Mouse (Mus musculus) kidney, postnatal 0 days (tissue): ENCODE measurements around the gene 1700125H20Rik. TPM values are rescaled to one million over a fixed set of nuclear protein-coding genes. Genes with fewer than 3 reads are reported as not detected.
A peak's percentile ranks its signal among the peaks of the same experiment; 100 is the strongest.
"Not testable (repeated sequence)": the region's sequence is repeated elsewhere in the genome, so short reads cannot be mapped to it uniquely, and the experiment has no call there.

Source experiments
- ATAC-seq: fragments of 200-750 bp; cut with Nextera tagmentation; replicated peaks from 2 replicates; pipeline ENCODE4 v1.8.0; 2017; ENCODE audit warnings: low read depth, moderate number of reproducible peaks, moderate TSS enrichment, moderate library complexity; ENCODE audit not compliant: low FRiP score
- DNase-seq: peaks from one replicate; pipeline ENCODE4 v3.0.0-alpha.2; 2016; ENCODE audit warnings: low spot score
- H3K27ac ChIP-seq: fragments of 300-500 bp; sonication (generic); 2 replicates; pipeline ENCODE4 v1.5.1; 2014; ENCODE audit warnings: mild to moderate bottlenecking
- H3K27me3 ChIP-seq: fragments of 300-500 bp; sonication (generic); 2 replicates; pipeline ENCODE4 v1.6.1; 2014; ENCODE audit warnings: low read length, mixed read lengths; ENCODE audit not compliant: insufficient read depth
- H3K36me3 ChIP-seq: fragments of 300-500 bp; sonication (generic); 2 replicates; pipeline ENCODE4 v1.6.1; 2014; ENCODE audit warnings: low read length, mixed read lengths; ENCODE audit not compliant: insufficient read depth
- H3K4me1 ChIP-seq: fragments of 300-500 bp; sonication (generic); replicated peaks from 2 replicates; pipeline ENCODE4 v1.6.1; 2014; ENCODE audit warnings: antibody characterized with exemption, low read length, mixed read lengths; ENCODE audit not compliant: insufficient read depth
- H3K4me2 ChIP-seq: fragments of 300-500 bp; sonication (generic); 2 replicates; pipeline ENCODE4 v1.6.1; 2014; ENCODE audit warnings: mild to moderate bottlenecking, low read length, moderate library complexity, mixed read lengths
- H3K4me3 ChIP-seq: fragments of 300-500 bp; sonication (generic); replicated peaks from 2 replicates; pipeline ENCODE4 v1.5.1; 2014; ENCODE audit warnings: low read depth, low read length
- H3K9ac ChIP-seq: fragments of 300-500 bp; sonication (generic); 2 replicates; pipeline ENCODE4 v1.6.1; 2014; ENCODE audit warnings: low read depth, low read length
- H3K9me3 ChIP-seq: fragments of 300-500 bp; sonication (generic); replicated peaks from 2 replicates; pipeline ENCODE4 v1.6.1; 2016; ENCODE audit warnings: low read length, inconsistent platforms, mixed read lengths
- CTCF ChIP-seq: IDR thresholded peaks from 2 replicates; pipeline ENCODE4 v1.5.1; 2016; ENCODE audit warnings: antibody characterized with exemption, low read depth, mild to moderate bottlenecking, moderate library complexity
- WGBS: fragments of 180-500 bp; shearing (Covaris S2); extraction: QIAGEN DNeasy Blood & Tissue Kit; methylation state at CpG from one replicate; pipeline ENCODE4 v1.1.7; 2014; 5-methylcytosine and 5-hydroxymethylcytosine counted together
- polyA plus RNA-seq: library from polyadenylated mRNA; unstranded; fragments of >200 nt; fragmentation: Nextera tagmentation; extraction: Ambion mirVana; gene quantifications from 2 replicates; pipeline ENCODE4 v1.2.1, GENCODE M21; 2015

1700125H20Rik gene
- polyA plus RNA-seq, 1 experiment from 2014 or later: 0.29 TPM

GRCm38 (mm10) chr11:85138776-85139474, 31.3 kb upstream of the 1700125H20Rik start:
- Histone ChIP-seq H3K9ac (peak overlapping the region; percentile 84), H3K4me2 (peak overlapping the region; percentile 82), H3K27me3 (no peaks in the 10 kb centered on the region), H3K9me3 (no peaks in the 10 kb centered on the region), H3K36me3 (no peaks in the 10 kb centered on the region), H3K4me3 (peak overlapping the region; percentile 89), H3K27ac (peak overlapping the region; percentile 90), H3K4me1 (no peaks in the 10 kb centered on the region)
- DNase-seq (peak; percentile 43), ATAC-seq (no peak)
- 1% methylated on average over 17 of the region's 17 CpGs for WGBS
- TF ChIP-seq CTCF: no peak

- DNase-seq (peak; percentile 99), ATAC-seq (peak; percentile 98)
- WGBS: 2% methylated on average over 86 of the region's 94 CpGs
- Histone ChIP-seq H3K9me3 (no peaks in the 10 kb centered on the region), H3K4me3 (peak within 1 kb of the TSS; percentile 89), H3K9ac (peak within 1 kb of the TSS; percentile 84), H3K4me1 (no peaks in the 10 kb centered on the region), H3K27ac (peak within 1 kb of the TSS; percentile 91), H3K4me2 (peak within 1 kb of the TSS; percentile 82), H3K27me3 (no peaks in the 10 kb centered on the region), H3K36me3 (no peaks in the 10 kb centered on the region)
- TF ChIP-seq CTCF: no peak
Measured at GRCm38 (mm10) chr11:85139581-85140540, 30.3 kb upstream of the 1700125H20Rik start, which contains the start of gene Usp32. TSS of gene Usp32 (minus strand) at chr11:85140161.

- no peak overlapping the region for H3K4me2 ChIP-seq
- ATAC-seq (no peak), DNase-seq (no peak)
- no peaks in the 10 kb centered on the region for H3K4me1 ChIP-seq
- no peaks in the 10 kb centered on the region for H3K27me3 ChIP-seq
- H3K36me3 ChIP-seq: no peaks in the 10 kb centered on the region
- 91% methylated on average over 2 of the region's 2 CpGs for WGBS
- H3K27ac ChIP-seq: no peak overlapping the region
- no peaks in the 10 kb centered on the region for H3K9me3 ChIP-seq
- H3K9ac ChIP-seq: no peak overlapping the region
- H3K4me3 ChIP-seq: no peak overlapping the region
- no peak for TF ChIP-seq CTCF
Measured at GRCm38 (mm10) chr11:85152256-85152930, 17.8 kb upstream of the 1700125H20Rik start.

- no peak overlapping the region for H3K9ac ChIP-seq
- WGBS: 48% methylated on average over 2 of the region's 2 CpGs
- no peaks in the 10 kb centered on the region for H3K36me3 ChIP-seq
- ATAC-seq: no peak
- no peaks in the 10 kb centered on the region for H3K4me1 ChIP-seq
- H3K4me3 ChIP-seq: no peak overlapping the region
- TF ChIP-seq CTCF: no peak
- no peak for DNase-seq
- no peak overlapping the region for H3K27ac ChIP-seq
- H3K4me2 ChIP-seq: no peak overlapping the region
- H3K27me3 ChIP-seq: no peaks in the 10 kb centered on the region
- no peaks in the 10 kb centered on the region for H3K9me3 ChIP-seq
Measured at GRCm38 (mm10) chr11:85157301-85157700, 12.9 kb upstream of the 1700125H20Rik start.

GRCm38 (mm10) chr11:85163014-85163413, 7.2 kb upstream of the 1700125H20Rik start:
- not testable (repeated sequence) for H3K4me1 ChIP-seq, H3K27ac ChIP-seq, H3K36me3 ChIP-seq, H3K9me3 ChIP-seq, H3K27me3 ChIP-seq, H3K4me3 ChIP-seq, ATAC-seq, DNase-seq, H3K9ac ChIP-seq, H3K4me2 ChIP-seq
- WGBS: 82% methylated on average over 1 of the region's 1 CpGs

GRCm38 (mm10) chr11:85164371-85164770, 5.8 kb upstream of the 1700125H20Rik start:
- Histone ChIP-seq H3K36me3 (no peaks in the 10 kb centered on the region), H3K9ac (no peak overlapping the region), H3K4me1 (no peaks in the 10 kb centered on the region), H3K27me3 (no peaks in the 10 kb centered on the region), H3K9me3 (no peaks in the 10 kb centered on the region), H3K4me2 (no peak overlapping the region), H3K4me3 (no peak overlapping the region), H3K27ac (no peak overlapping the region)
- no peak for ATAC-seq
- no peak for DNase-seq
- TF ChIP-seq CTCF: no peak
